Mouse (Mus musculus): ENCODE measurements around the gene Ticam1. TPM values are rescaled to one million over a fixed set of nuclear protein-coding genes. Genes with fewer than 3 reads are reported as not detected.
A peak's percentile ranks its signal among the peaks of the same experiment; 100 is the strongest.
"Not testable (repeated sequence)": the region's sequence is repeated elsewhere in the genome, so short reads cannot be mapped to it uniquely, and the experiment has no call there.

Ticam1 gene
- polyA plus RNA-seq, 3 experiments from 2014 or later, result 8.1 to 11.5 (median 8.7) TPM

- no peak for ATAC-seq
Observed at GRCm38 (mm10) chr17:56262645-56263094, 13.9 kb downstream of the Ticam1 start.

GRCm38 (mm10) chr17:56261166-56261565, 15.4 kb downstream of the Ticam1 start:
- no peak for ATAC-seq

- ATAC-seq, result no peak
Observed at GRCm38 (mm10) chr17:56259301-56260037, 17.1 kb downstream of the Ticam1 start.

- ATAC-seq, result not testable (repeated sequence)
Observed at GRCm38 (mm10) chr17:56258812-56259211, 17.8 kb downstream of the Ticam1 start.

GRCm38 (mm10) chr17:56258269-56258668, 18.3 kb downstream of the Ticam1 start:
- ATAC-seq, result not testable (repeated sequence)

- no peak for ATAC-seq
Observed at GRCm38 (mm10) chr17:56257181-56257894, 19.2 kb downstream of the Ticam1 start.

- peak; percentile 85 for ATAC-seq
Observed at GRCm38 (mm10) chr17:56256239-56256881, 20.2 kb downstream of the Ticam1 start, which contains the start of gene Fem1a. Gene Fem1a, plus strand, starts transcription at chr17:56256810.

- peak; percentile 85 for ATAC-seq
Observed at GRCm38 (mm10) chr17:56255863-56256238, 20.7 kb downstream of the Ticam1 start.

GRCm38 (mm10) chr17:56255429-56255828, 21.2 kb downstream of the Ticam1 start:
- no peak for ATAC-seq

GRCm38 (mm10) chr17:56254695-56255094, 21.9 kb downstream of the Ticam1 start:
- ATAC-seq, result no peak

- ATAC-seq, result peak; percentile 28
Observed at GRCm38 (mm10) chr17:56251136-56251829, 25.3 kb downstream of the Ticam1 start.

- no peak for ATAC-seq
Observed at GRCm38 (mm10) chr17:56245608-56246007, 31.0 kb downstream of the Ticam1 start.

GRCm38 (mm10) chr17:56241541-56242401, 34.8 kb downstream of the Ticam1 start:
- peak; percentile 68 for ATAC-seq

GRCm38 (mm10) chr17:56233818-56234469, 42.6 kb downstream of the Ticam1 start:
- no peak for ATAC-seq

GRCm38 (mm10) chr17:56233389-56233788, 43.2 kb downstream of the Ticam1 start:
- no peak for ATAC-seq

GRCm38 (mm10) chr17:56229943-56230342, 46.6 kb downstream of the Ticam1 start:
- no peak for ATAC-seq

GRCm38 (mm10) chr17:56226566-56226965, 50.0 kb downstream of the Ticam1 start:
- ATAC-seq, result no peak

- ATAC-seq, result no peak
Observed at GRCm38 (mm10) chr17:56224916-56225315, 51.7 kb downstream of the Ticam1 start.

- no peak for ATAC-seq
Observed at GRCm38 (mm10) chr17:56219805-56220204, 56.8 kb downstream of the Ticam1 start.
